ENCODE assay signal across 19 mouse cellular contexts in the genomic region with DNA sequence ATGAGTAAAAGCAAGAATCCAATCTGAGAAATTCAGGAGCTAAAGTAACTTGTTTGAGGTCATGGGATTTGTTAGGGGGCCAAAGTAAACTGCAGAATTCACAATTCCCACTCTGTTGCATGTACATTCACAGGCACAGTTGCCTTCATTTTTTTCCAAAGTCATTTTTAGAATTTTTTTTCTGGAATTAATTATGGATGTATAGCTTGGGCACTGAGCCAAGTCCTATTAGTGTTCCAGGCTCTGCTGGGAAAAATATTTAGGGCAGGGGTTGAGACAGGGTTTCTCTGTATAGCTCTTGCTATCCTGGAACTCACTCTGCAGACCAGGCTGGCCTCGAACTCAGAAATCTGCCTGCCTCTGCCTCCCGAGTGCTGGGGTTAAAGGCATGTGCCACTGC.
"Had no signal": no experiment of that assay in that cellular context is flagged by ENCODE, and none has a peak within 500 bp of the region (broad histone marks: within the 10 kb centered on the region; RNA-seq: fewer than 3 reads in every experiment).

No protein-coding gene starts in this region.

- H3K27ac ChIP-seq: liver, embryonic 14.5 days; lung, embryonic 15.5 days; midbrain, embryonic 10.5 days; midbrain, embryonic 12.5 days; neural tube, embryonic 13.5 days; neural tube, embryonic 15.5 days had no signal

- H3K4me3 ChIP-seq: lung, embryonic 15.5 days; midbrain, embryonic 10.5 days; midbrain, embryonic 12.5 days; myocyte; neural tube, embryonic 13.5 days; neural tube, embryonic 15.5 days had no signal

- ATAC-seq: lung, postnatal 0 days; midbrain, embryonic 16.5 days had no signal

- H3K9me3 ChIP-seq: lung, embryonic 15.5 days; midbrain, embryonic 10.5 days; midbrain, embryonic 12.5 days; neural tube, embryonic 13.5 days; neural tube, embryonic 15.5 days had no signal

- H3K4me1 ChIP-seq: lung, embryonic 15.5 days; midbrain, embryonic 12.5 days; neural tube, embryonic 13.5 days had no signal

- H3K4me2 ChIP-seq: lung, embryonic 15.5 days; midbrain, embryonic 12.5 days; neural tube, embryonic 13.5 days; neural tube, embryonic 15.5 days had no signal

- DNase-seq: lung, adult 18-20 months; lung, postnatal 4 days; midbrain, embryonic 14.5 days; right cerebral cortex, adult 18-20 months; right cerebral cortex, postnatal 25 days; right cerebral cortex, postnatal 4 days; spleen, adult 18-20 months; thymus, adult 18-20 months; thymus, postnatal 14 days; thymus, postnatal 36 days had no signal

- H3K36me3 ChIP-seq: lung, embryonic 15.5 days; midbrain, embryonic 10.5 days; midbrain, embryonic 12.5 days; neural tube, embryonic 13.5 days; neural tube, embryonic 15.5 days had no signal

- H3K27me3 ChIP-seq: lung, embryonic 15.5 days; midbrain, embryonic 12.5 days; neural tube, embryonic 13.5 days; neural tube, embryonic 15.5 days had no signal

- H3K9ac ChIP-seq: liver, embryonic 14.5 days; lung, embryonic 15.5 days; midbrain, embryonic 12.5 days; neural tube, embryonic 13.5 days; neural tube, embryonic 15.5 days had no signal
